Mouse (Mus musculus) bone marrow macrophage, adult 2 months (primary cell): ENCODE data around the gene Gpr88. TPM values are rescaled to one million over a fixed set of nuclear protein-coding genes. Genes with fewer than 3 reads are reported as not detected.

ENCODE experiments used
- H3K27ac ChIP-seq: 2 replicates; pipeline ENCODE4 v1.5.1; 2012; ENCODE audit warnings: low read depth, low read length; ENCODE audit not compliant: insufficient read depth
- H3K4me1 ChIP-seq: 2 replicates; pipeline ENCODE4 v1.6.1; 2012; ENCODE audit warnings: low read length; ENCODE audit not compliant: control insufficient read depth, insufficient read depth
- H3K4me3 ChIP-seq: 2 replicates; pipeline ENCODE4 v1.5.1; 2012; ENCODE audit warnings: mild to moderate bottlenecking, low read length, moderate library complexity; ENCODE audit not compliant: insufficient read depth
- CTCF ChIP-seq: IDR thresholded peaks from 2 replicates; pipeline ENCODE4 v1.5.1; 2012; ENCODE audit warnings: low read depth, mild to moderate bottlenecking, low read length, moderate library complexity
- POLR2A ChIP-seq: IDR thresholded peaks from 2 replicates; pipeline ENCODE4 v1.6.1; 2012; ENCODE audit warnings: mild to moderate bottlenecking, low read depth, low read length, borderline replicate concordance
- polyA plus RNA-seq: library from polyadenylated mRNA; stranded (reverse); fragments of >200 nt; gene quantifications from 2 replicates; pipeline ENCODE4 v1.2.4, GENCODE M21; 2012; ENCODE audit not compliant: missing spikeins, insufficient read depth, insufficient read length

The Gpr88 gene
- polyA plus RNA-seq, 1 experiment: not detected

DNA sequence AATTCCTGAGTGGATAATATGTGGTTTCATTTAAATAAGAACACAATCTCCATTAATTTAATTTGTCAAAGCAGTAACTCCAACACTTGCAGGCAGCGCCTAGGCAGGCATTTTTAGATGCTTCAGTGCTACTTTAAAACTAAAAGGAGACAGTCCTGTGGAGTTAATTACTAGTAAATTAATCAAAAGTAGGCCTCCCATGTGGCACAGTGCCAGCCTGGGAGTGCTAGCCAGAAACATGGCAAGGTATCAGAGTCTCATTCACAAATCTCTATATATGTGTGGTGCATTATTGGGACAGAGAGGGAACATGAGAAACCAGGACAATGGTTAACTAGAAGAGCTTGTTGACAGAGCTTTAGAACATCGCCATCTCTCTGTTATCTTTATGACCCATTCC lies 4.3 kb downstream of the Gpr88 start:
- peaks cover 3% of the 10 kb centered on the region; the same call in 1 of the 2 replicates for H3K4me1 ChIP-seq
- TF ChIP-seq POLR2A (no peak), CTCF (no peak)
- no peak overlapping the region for H3K27ac ChIP-seq
- H3K4me3 ChIP-seq: no peak overlapping the region

DNA sequence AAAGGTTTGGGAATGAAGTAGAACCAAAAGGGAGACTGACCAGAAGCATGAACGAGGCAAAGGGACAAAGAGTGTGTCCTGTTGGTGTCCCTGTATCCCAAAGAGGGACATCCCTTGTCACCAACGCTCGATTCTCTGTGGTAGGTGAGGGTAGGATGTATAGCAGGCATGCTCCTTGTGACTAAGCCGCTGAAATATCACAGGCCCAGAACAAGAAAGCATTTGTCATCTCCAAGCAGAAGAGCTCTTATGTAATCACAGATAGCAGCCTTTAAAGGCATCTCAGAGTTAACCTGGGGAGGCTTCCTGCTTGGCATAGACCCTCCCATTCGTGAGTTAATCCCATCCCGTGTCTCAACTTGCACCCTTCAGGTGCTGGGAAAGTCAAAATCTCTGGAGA lies 8.8 kb downstream of the Gpr88 start:
- TF ChIP-seq CTCF: no peak
- TF ChIP-seq POLR2A: no peak
- no peaks in the 10 kb centered on the region for H3K4me1 ChIP-seq
- no peak overlapping the region for H3K4me3 ChIP-seq

DNA sequence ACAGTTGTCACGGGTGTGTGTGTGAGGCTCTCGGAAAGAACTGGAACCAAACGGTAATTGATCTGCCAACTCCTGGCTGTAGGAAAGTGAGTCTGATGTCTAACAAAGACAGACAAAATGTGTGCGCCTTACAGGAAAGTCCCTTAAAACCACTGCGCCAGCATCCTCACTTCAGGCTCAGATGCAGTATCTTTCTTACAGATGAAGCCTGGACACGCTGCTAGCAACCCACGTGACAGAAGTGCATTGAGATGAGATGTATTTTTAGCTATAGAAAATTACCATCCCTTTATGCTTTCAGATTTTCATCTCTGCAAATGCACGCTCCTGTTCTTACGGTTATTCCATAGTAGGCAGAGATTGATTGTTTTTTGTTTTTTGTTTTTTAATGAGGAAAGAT lies 10.6 kb downstream of the Gpr88 start:
- Histone ChIP-seq H3K4me3 (no peak overlapping the region), H3K4me1 (no peaks in the 10 kb centered on the region), H3K27ac (no peak overlapping the region)
- TF ChIP-seq POLR2A (no peak), CTCF (no peak)

More for the DNA sequence above, 8.8 kb downstream of the Gpr88 start:
- H3K27ac ChIP-seq: no peak overlapping the region

DNA sequence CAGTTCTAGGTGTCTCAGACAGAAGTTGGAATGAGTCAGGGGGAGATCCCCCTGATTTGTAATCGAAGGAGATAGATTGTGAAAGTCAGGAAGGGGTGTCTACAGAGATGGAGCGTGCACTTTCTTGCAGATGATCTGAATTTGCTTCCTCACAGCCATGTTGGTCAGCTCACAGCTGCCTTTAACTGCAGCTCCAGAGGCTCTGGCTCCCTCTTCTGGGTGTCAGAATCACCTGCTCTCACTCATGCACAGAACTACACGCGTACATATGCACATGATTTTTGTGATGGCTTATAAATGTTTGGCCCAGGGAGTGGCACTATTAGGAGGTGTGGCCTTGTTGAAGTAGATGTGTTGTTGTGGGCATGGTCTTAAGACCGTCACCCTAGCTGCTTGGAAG lies 15.8 kb downstream of the Gpr88 start:
- Histone ChIP-seq H3K4me1 (no peaks in the 10 kb centered on the region), H3K27ac (no peak overlapping the region), H3K4me3 (no peak overlapping the region)
- TF ChIP-seq POLR2A (no peak), CTCF (no peak)

DNA sequence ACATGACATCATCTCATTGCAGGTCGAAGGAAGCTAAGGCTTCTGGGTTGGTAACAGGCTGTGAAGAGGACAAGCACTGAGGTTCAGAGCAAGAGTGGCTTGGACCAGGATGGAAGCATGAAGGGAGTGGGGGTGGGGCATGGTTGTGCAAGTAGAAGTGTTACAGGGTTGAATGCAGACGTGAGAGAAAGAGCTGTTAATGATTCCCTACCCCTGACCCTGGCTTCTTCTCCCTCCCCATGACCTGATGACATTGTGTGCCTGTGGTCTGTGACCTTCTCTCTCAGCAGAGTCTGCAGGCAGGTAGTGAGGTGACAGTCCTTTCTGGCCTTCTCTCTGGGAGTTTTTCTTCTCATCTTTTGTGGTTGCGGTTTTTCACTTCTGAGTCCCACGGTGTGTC lies 16.4 kb downstream of the Gpr88 start:
- H3K4me1 ChIP-seq: no peaks in the 10 kb centered on the region
- H3K4me3 ChIP-seq: no peak overlapping the region
- no peak overlapping the region for H3K27ac ChIP-seq
- TF ChIP-seq CTCF: no peak
- TF ChIP-seq POLR2A: no peak

DNA sequence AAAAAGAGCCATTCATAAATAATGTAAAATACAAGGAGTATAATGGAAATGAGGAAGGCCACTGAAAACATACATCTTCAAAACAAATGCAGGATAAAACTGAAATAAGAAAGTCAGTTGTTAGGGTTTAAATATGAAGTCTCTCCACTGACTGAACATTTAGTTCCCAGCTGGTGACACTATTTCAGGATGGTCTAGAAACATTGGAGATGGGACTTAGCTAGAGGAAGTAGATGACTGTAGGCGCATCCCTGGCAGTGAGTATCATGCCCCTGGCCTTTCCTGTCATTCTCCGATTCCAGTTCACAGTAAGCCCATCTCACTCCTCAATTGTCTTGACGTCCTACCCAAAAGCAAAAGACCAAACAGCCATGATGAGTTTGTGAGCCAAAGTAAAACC lies 19.8 kb downstream of the Gpr88 start:
- H3K4me1 ChIP-seq: no peaks in the 10 kb centered on the region
- no peak overlapping the region for H3K4me3 ChIP-seq
- H3K27ac ChIP-seq: no peak overlapping the region
- TF ChIP-seq CTCF (no peak), POLR2A (no peak)

DNA sequence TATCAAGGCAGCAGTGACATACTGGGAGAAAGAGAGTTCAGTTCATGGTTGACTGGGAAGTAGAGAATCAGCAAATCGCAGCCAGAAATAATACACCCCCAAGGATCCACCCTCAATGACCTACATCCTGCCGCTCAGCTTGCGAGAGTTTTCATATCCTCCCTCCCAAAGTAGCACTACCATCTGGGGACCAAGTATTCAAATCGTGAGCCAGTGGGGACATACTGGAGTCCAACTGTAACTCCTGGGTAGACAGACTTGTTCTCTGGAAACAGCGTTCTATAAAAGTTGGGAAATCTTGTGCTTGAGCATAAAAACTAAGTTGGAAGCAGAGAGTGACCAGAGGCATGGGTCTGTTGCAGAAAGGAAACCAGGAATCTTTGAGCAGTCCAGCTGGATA lies 20.5 kb downstream of the Gpr88 start:
- Histone ChIP-seq H3K27ac (no peak overlapping the region), H3K4me1 (no peaks in the 10 kb centered on the region), H3K4me3 (no peak overlapping the region)
- TF ChIP-seq CTCF (no peak), POLR2A (no peak)

DNA sequence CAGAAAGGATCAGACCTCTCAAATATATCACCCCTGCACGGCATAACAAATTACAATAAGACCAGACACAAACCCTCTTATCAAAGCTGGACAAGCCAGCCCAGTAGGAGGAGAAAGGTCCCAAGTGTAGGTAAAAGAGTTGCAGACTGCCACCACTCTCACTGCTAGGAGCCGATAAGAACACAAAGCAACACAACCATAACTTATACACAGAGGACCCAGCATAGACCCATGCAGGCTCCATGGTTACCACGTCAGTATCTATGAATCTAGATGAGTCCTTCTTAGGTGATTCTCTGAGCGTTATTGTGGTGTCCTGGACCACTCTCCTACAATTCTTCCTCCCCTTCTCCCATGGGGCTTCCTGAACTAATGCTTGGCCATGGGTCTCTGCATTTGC lies 24.0 kb downstream of the Gpr88 start:
- Histone ChIP-seq H3K27ac (no peak overlapping the region), H3K4me3 (no peak overlapping the region), H3K4me1 (no peaks in the 10 kb centered on the region)
- TF ChIP-seq POLR2A (no peak), CTCF (no peak)

DNA sequence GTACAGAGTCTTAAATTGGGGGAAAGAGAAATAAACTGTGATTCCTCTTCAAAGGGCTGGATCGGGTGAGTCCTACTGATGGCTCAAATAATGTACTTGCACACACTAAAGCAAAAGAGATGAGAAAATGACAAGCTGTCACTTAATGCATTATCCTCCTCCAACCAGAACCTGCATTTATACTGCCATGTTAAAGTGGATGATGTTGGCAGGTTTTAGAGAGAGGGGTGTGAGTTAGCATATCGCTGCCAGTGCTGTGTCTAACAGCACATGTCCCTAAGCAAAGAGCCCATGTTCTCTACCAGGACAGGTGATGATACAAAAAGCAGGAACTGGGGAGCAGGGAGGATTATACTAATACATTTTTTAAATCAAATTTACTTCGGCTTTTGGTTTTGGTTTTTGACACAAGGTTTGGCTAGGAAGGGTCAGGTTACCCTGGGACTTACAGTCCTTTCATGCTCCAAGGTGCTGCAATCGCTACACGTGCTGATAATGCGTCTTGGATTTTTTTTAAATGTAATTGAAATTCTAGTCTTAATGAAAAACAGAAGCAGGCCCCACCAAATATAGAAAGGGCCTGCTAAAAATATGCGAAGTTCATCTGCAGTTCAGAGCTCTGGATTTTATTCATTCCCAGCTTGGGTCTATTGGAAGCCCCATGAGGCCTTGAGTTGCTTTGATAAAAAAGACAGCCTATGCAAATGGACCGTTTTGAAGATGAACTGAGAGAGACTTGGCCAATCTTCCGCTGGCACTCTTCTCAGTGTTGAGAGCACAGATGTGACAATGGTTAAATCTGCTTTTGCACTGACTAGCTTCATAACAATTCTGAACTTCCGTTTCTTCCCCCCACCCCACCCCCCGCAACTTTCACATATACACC lies 24.7 kb downstream of the Gpr88 start:
- no peak for TF ChIP-seq CTCF
- no peak for TF ChIP-seq POLR2A
- Histone ChIP-seq H3K4me1 (no peaks in the 10 kb centered on the region), H3K27ac (no peak overlapping the region), H3K4me3 (no peak overlapping the region)

DNA sequence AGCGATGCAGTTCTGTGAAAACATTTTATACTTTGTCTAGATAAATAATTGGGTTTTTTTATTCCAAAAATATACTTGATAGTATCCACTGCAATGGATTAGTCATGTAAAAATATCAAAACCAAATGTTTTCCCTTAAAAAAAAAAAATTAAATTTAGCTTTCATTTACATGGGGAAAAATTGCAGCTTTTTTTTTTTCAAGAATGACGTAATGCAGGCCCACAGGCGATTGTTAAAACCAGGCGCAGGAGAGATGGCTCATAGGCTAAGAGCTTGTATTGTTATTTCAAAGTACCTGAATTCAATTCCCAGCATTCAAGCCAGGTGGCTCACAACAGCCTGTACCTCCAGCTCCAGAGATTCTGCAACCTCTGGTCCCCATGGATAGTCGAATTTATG lies 25.9 kb downstream of the Gpr88 start:
- Histone ChIP-seq H3K27ac (no peak overlapping the region), H3K4me1 (no peaks in the 10 kb centered on the region), H3K4me3 (no peak overlapping the region)
- TF ChIP-seq CTCF (no peak), POLR2A (no peak)
